Mouse (Mus musculus) hindbrain, embryonic 15.5 days (tissue): ENCODE measurements around the gene Gm45521. TPM values are rescaled to one million over a fixed set of nuclear protein-coding genes. Genes with fewer than 3 reads are reported as not detected.
"Not testable (repeated sequence)": the region's sequence is repeated elsewhere in the genome, so short reads cannot be mapped to it uniquely, and the experiment has no call there.

Experiments
- ATAC-seq: fragments of 200-750 bp; cut with Nextera tagmentation; 2 replicates; pipeline ENCODE4 v1.8.0; 2017; ENCODE audit warnings: low read depth, moderate number of reproducible peaks, moderate TSS enrichment; ENCODE audit not compliant: low FRiP score
- H3K27ac ChIP-seq: fragments of 300-500 bp; sonication (generic); replicated peaks from 2 replicates; pipeline ENCODE4 v1.5.1; 2015; ENCODE audit warnings: mild to moderate bottlenecking, inconsistent platforms
- H3K27me3 ChIP-seq: fragments of 300-500 bp; sonication (generic); 2 replicates; pipeline ENCODE4 v1.6.1; 2015; ENCODE audit warnings: control low read depth, inconsistent platforms
- H3K36me3 ChIP-seq: fragments of 300-500 bp; sonication (generic); 2 replicates; pipeline ENCODE4 v1.6.1; 2015; ENCODE audit warnings: control low read depth, inconsistent platforms
- H3K4me1 ChIP-seq: fragments of 300-500 bp; sonication (generic); replicated peaks from 2 replicates; pipeline ENCODE4 v1.6.1; 2015; ENCODE audit warnings: control low read depth, inconsistent platforms
- H3K4me2 ChIP-seq: fragments of 300-500 bp; sonication (generic); 2 replicates; pipeline ENCODE4 v1.6.1; 2015; ENCODE audit warnings: moderate library complexity, mild to moderate bottlenecking, inconsistent platforms
- H3K4me3 ChIP-seq: fragments of 300-500 bp; sonication (generic); 2 replicates; pipeline ENCODE4 v1.5.1; 2015; ENCODE audit warnings: mild to moderate bottlenecking, inconsistent platforms
- H3K9ac ChIP-seq: fragments of 300-500 bp; sonication (generic); 2 replicates; pipeline ENCODE4 v1.6.1; 2015; ENCODE audit warnings: inconsistent platforms
- H3K9me3 ChIP-seq: fragments of 300-500 bp; sonication (generic); 2 replicates; pipeline ENCODE4 v1.6.1; 2016; ENCODE audit warnings: control low read depth, inconsistent platforms
- WGBS: fragments of 180-500 bp; shearing (Covaris S2); methylation state at CpG from one replicate; pipeline ENCODE4 v1.1.7; 2015; 5-methylcytosine and 5-hydroxymethylcytosine counted together
- polyA plus RNA-seq: library from polyadenylated mRNA; unstranded; fragments of >200 nt; fragmentation: Nextera tagmentation; extraction: Ambion mirVana; gene quantifications from 2 replicates; pipeline ENCODE4 v1.2.1, GENCODE M21; 2015

Gm45521 gene
- polyA plus RNA-seq, 1 experiment from 2014 or later: not detected

DNA sequence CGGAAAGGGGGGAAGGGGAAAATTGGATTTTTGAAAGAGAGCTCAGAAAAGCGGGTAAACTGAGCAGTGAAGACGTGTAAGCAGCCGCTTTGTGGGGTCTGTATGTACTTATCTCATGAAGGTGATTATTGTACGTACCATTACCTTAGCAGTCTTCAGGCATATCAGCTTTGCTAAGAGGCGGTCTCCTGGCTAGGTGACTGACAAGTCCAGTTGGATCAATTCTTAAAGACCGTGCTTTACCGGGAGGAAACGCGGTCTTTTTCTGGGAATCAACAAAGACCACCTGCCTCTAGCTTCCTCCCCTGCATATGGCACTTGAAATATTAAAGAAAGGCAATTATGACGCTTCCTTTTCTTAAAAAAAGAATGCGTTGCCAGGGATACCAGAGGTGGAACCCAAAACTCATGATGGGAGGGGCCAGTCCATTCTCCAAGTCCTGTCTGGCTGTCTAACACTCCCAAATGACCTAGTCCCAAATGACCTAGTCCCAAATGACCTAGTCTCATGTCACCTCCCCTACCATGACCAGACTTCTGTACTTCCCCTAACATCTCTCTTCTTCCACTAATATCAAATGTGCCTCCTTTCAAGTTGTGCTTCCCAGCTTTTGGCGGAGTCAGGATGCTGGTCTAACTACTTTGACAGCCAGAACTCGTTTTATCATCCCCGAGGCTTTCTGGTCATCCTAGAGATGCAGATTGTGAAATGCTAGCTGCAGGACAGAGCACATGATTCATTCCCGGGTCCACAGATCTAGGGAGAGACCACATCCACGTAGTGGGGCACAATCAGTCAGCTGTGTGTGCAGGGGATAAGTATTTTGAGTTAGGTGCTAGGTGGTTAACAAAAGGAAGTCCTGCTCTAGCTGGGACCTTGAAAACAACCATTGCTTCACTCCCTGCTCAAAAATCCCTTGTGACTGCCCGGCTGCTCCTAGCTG, 46.9 kb downstream of the Gm45521 start:
- H3K4me1 ChIP-seq: peaks cover 19% of the 10 kb centered on the region
- H3K9ac ChIP-seq: peak overlapping the region; percentile 69
- ATAC-seq: no peak
- H3K9me3 ChIP-seq: no peaks in the 10 kb centered on the region
- peaks cover 23% of the 10 kb centered on the region for H3K27me3 ChIP-seq
- peak overlapping the region; percentile 76 for H3K4me3 ChIP-seq
- peak overlapping the region; percentile 68 for H3K4me2 ChIP-seq
- H3K36me3 ChIP-seq: no peaks in the 10 kb centered on the region
- H3K27ac ChIP-seq: peak overlapping the region; percentile 86
- WGBS: 35% methylated on average over 18 of the region's 18 CpGs

DNA sequence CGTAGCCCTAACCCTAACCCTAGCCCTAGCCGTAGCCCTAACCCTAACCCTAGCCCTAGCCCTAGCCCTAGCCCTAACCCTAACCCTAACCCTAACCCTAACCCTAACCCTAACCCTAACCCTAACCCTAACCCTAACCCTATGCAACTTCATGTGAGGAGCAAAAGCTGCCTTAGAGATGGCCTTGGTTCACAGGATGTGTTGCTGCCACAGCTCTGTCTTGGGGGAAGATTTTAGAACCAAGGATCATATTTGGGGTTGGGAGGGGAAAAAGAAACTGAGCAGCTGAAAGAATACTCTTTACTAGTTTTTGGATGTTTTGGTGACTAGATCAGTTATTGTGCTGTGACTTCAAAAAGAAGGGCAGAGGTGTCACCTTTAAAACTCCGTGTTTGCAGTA, 49.0 kb downstream of the Gm45521 start:
- not testable (repeated sequence) for H3K36me3 ChIP-seq, H3K4me3 ChIP-seq, H3K9me3 ChIP-seq, H3K4me2 ChIP-seq, ATAC-seq, H3K27me3 ChIP-seq, H3K27ac ChIP-seq, H3K9ac ChIP-seq
- 71% methylated on average over 3 of the region's 3 CpGs for WGBS
- peaks cover 19% of the 10 kb centered on the region for H3K4me1 ChIP-seq

DNA sequence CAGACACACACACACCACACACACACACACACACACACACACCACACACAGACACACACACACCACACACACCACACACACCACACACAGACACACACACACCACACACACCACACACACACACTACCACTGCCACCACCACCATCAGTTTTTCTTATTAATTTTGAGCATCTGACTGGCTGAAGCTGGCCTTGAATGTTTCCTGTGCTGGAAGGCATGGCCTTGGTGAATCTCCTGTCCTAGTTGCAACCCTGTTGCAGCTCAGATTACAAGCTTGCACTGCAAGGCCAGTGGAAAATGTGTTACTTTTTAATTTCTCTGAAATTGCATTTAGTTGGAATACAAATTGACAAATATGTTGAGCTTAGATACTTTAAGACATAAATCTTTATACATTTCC, 50.0 kb downstream of the Gm45521 start:
- H3K4me2 ChIP-seq: no peak overlapping the region
- no peaks in the 10 kb centered on the region for H3K36me3 ChIP-seq
- H3K4me3 ChIP-seq: no peak overlapping the region
- no peaks in the 10 kb centered on the region for H3K9me3 ChIP-seq
- peaks cover 2% of the 10 kb centered on the region; the same call in 1 of the 2 replicates for H3K27me3 ChIP-seq
- no peak overlapping the region for H3K9ac ChIP-seq
- no peak for ATAC-seq
- H3K4me1 ChIP-seq: peaks cover 18% of the 10 kb centered on the region
- no peak overlapping the region for H3K27ac ChIP-seq

DNA sequence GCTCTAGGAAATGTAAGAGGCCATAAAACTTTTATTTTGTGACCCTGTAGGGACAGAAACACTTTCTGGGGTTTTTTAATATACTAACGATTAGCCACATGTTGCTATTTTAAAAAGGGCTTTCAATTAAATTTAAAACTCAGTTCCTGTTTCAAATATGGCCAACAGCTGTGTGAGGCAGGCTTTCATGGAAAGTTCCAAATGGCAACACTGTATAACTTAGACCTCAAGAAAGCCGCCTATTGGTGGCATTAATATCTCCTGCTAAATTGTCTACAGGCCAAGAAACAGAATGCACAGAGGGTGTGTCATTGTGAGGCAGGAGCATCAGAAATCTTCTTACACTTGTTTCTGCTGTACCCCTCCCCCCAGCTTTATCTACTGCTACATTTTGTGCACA, 50.4 kb downstream of the Gm45521 start:
- no peak overlapping the region for H3K27ac ChIP-seq
- peaks cover 14% of the 10 kb centered on the region for H3K4me1 ChIP-seq
- no peaks in the 10 kb centered on the region for H3K36me3 ChIP-seq
- H3K9me3 ChIP-seq: no peaks in the 10 kb centered on the region
- WGBS: 94% methylated on average over 2 of the region's 2 CpGs
- ATAC-seq: no peak
- H3K4me2 ChIP-seq: no peak overlapping the region
- H3K27me3 ChIP-seq: no peaks in the 10 kb centered on the region
- H3K9ac ChIP-seq: no peak overlapping the region
- no peak overlapping the region for H3K4me3 ChIP-seq

DNA sequence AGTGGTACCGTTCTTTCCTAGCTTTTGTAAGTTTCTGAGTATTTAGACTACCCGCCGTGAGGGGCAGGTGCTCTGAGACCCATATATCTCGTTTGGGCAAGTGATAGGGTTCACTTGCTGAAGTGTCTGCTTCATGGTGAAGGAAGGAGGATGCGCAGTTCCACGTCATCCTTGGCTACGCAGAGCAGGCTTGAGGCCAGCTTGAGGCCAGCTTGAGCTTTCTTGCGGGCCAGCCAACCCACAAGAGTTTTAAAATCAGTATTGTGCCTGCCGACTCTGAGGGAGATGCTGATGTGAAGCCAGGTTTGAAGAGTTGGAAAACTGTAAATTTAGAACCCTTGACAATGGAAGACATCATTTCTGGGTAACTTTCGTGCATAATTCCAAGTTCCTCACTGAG, 50.8 kb downstream of the Gm45521 start:
- Histone ChIP-seq H3K36me3 (no peaks in the 10 kb centered on the region), H3K27ac (no peak overlapping the region), H3K4me2 (no peak overlapping the region), H3K9me3 (no peaks in the 10 kb centered on the region), H3K27me3 (no peaks in the 10 kb centered on the region), H3K4me1 (peaks cover 14% of the 10 kb centered on the region), H3K4me3 (no peak overlapping the region), H3K9ac (no peak overlapping the region)
- 83% methylated on average over 10 of the region's 10 CpGs for WGBS
- no peak for ATAC-seq

Other genes with a start within 250 kb of the Gm45521 start
- 0.49 and 0.52 TPM in 2 replicates for gene Gm26661, start 165.7 kb upstream of the Gm45521 start, polyA plus RNA-seq
- gene Flnb, start 139.3 kb upstream of the Gm45521 start, polyA plus RNA-seq: 7.8 and 22.5 TPM in 2 replicates
- 0.04 and 0.12 TPM in 2 replicates for gene Dnase1l3, start 37.3 kb downstream of the Gm45521 start, polyA plus RNA-seq
- 34.5 and 36.1 TPM in 2 replicates for gene Abhd6, start 45.6 kb downstream of the Gm45521 start, polyA plus RNA-seq
- 46.6 and 47.4 TPM in 2 replicates for gene Rpp14, start 123.1 kb downstream of the Gm45521 start, polyA plus RNA-seq
- 67.0 and 69.9 TPM in 2 replicates for gene Pxk, start 140.9 kb downstream of the Gm45521 start, polyA plus RNA-seq
- 248 and 260 TPM in 2 replicates for gene Pdhb, start 215.7 kb downstream of the Gm45521 start, polyA plus RNA-seq